Mouse (Mus musculus) heart, postnatal 25 days (tissue): ENCODE data around the gene Snip1. TPM values are rescaled to one million over a fixed set of nuclear protein-coding genes. Genes with fewer than 3 reads are reported as not detected.

Experiments
- DNase-seq: peaks from one replicate; pipeline ENCODE4 v3.0.0; 2022; ENCODE audit warnings: low spot score
- intact Hi-C: fragments of 180-260 bp; cut with DNase I; formaldehyde crosslinking; loops from one replicate; pipeline ENCODE4 v1.15.1; 2025
- total RNA-seq, 2 experiments: library from RNA; stranded (reverse); gene quantifications; 2 replicates each; pipeline ENCODE4 v1.2.3; 2021

The Snip1 gene
- total RNA-seq, 2 experiments from 2014 or later: 7.6 to 8.8 TPM

GRCm38 (mm10) chr4:125093031-125093430, 26.6 kb downstream of the Snip1 start:
- intact Hi-C loops: no loop called here
- DNase-seq: no peak

- intact Hi-C loops: no loop called here
- no peak for DNase-seq
Observed at GRCm38 (mm10) chr4:125096066-125096465, 29.6 kb downstream of the Snip1 start.

GRCm38 (mm10) chr4:125097412-125097811, 30.9 kb downstream of the Snip1 start:
- DNase-seq: no peak
- intact Hi-C loops: no loop called here

- peak; percentile 37 for DNase-seq
- intact Hi-C loops: loop anchor here (1.0 kb wide), 1 partner anchor 156 kb away; no protein-coding TSS in a partner anchor
Observed at GRCm38 (mm10) chr4:125099458-125099857, 33.0 kb downstream of the Snip1 start.

- intact Hi-C loops: no loop called here
- DNase-seq: no peak
Observed at GRCm38 (mm10) chr4:125101334-125101733, 34.9 kb downstream of the Snip1 start.

- intact Hi-C loops: no loop called here
Observed at GRCm38 (mm10) chr4:125105354-125105753, 38.9 kb downstream of the Snip1 start.

GRCm38 (mm10) chr4:125114638-125115037, 48.2 kb downstream of the Snip1 start:
- DNase-seq: peak; percentile 61
- intact Hi-C loops: loop anchor here (5.0 kb wide), 1 partner anchor 43 kb away; no protein-coding TSS in a partner anchor

More at GRCm38 (mm10) chr4:125105354-125105753, 38.9 kb downstream of the Snip1 start:
- no peak for DNase-seq

- DNase-seq: no peak
- intact Hi-C loops: no loop called here
Observed at GRCm38 (mm10) chr4:125115081-125115480, 48.6 kb downstream of the Snip1 start.

GRCm38 (mm10) chr4:125115710-125116089, 49.2 kb downstream of the Snip1 start:
- intact Hi-C loops: no loop called here
- DNase-seq: no peak

- intact Hi-C loops: no loop called here
Observed at GRCm38 (mm10) chr4:125116090-125116861, 49.8 kb downstream of the Snip1 start.

GRCm38 (mm10) chr4:125116929-125117328, 50.5 kb downstream of the Snip1 start:
- intact Hi-C loops: no loop called here
- DNase-seq: no peak

More at GRCm38 (mm10) chr4:125116090-125116861, 49.8 kb downstream of the Snip1 start:
- DNase-seq: no peak

GRCm38 (mm10) chr4:125117902-125118320, 51.4 kb downstream of the Snip1 start:
- no peak for DNase-seq
- intact Hi-C loops: no loop called here

- intact Hi-C loops: no loop called here
- no peak for DNase-seq
Observed at GRCm38 (mm10) chr4:125119070-125119469, 52.6 kb downstream of the Snip1 start.

GRCm38 (mm10) chr4:125119721-125120120, 53.2 kb downstream of the Snip1 start:
- DNase-seq: no peak
- intact Hi-C loops: no loop called here

- no peak for DNase-seq
Observed at GRCm38 (mm10) chr4:125122431-125123278, 56.2 kb downstream of the Snip1 start.

GRCm38 (mm10) chr4:125123279-125123671, 56.8 kb downstream of the Snip1 start:
- no peak for DNase-seq
- intact Hi-C loops: no loop called here

More at GRCm38 (mm10) chr4:125122431-125123278, 56.2 kb downstream of the Snip1 start:
- intact Hi-C loops: no loop called here

Other genes starting within 250 kb of the Snip1 start
- 10 to 100 TPM; 16.1 to 16.6 TPM for gene Yrdc, start 216.0 kb upstream of the Snip1 start, total RNA-seq
- gene 1110065P20Rik, start 215.5 kb upstream of the Snip1 start, total RNA-seq: 10 to 100 TPM; 21.8 to 23.8 TPM
- under 1 TPM; 0.08 to 0.29 TPM for gene Maneal, start 204.5 kb upstream of the Snip1 start, total RNA-seq
- gene Epha10, start 185.8 kb upstream of the Snip1 start, total RNA-seq: not detected
- 1 to 10 TPM; 7.4 to 7.9 TPM for gene 9930104L06Rik, start 129.6 kb upstream of the Snip1 start, total RNA-seq
- gene Cdca8, start 127.4 kb upstream of the Snip1 start, total RNA-seq: 1 to 10 TPM in 1 of 2 experiments, under 1 TPM in 1; 0.88 to 1.4 TPM
- 1 to 10 TPM; 3.1 to 3.6 TPM for gene Rspo1, start 80.2 kb upstream of the Snip1 start, total RNA-seq
- gene Gnl2, start 50.1 kb upstream of the Snip1 start, total RNA-seq: 10 to 100 TPM; 25.9 to 27.0 TPM
- not detected for gene Dnali1, start 969 bp upstream of the Snip1 start, total RNA-seq
- 10 to 100 TPM; 21.1 to 22.0 TPM for gene Meaf6, start 18.5 kb downstream of the Snip1 start, total RNA-seq
- 1 to 10 TPM; 3.5 to 4.1 TPM for gene Zc3h12a, start 61.2 kb downstream of the Snip1 start, total RNA-seq